Mouse (Mus musculus) kidney, adult 2 months (tissue): ENCODE data around the gene Pcsk1n. TPM values are rescaled to one million over a fixed set of nuclear protein-coding genes. Genes with fewer than 3 reads are reported as not detected.

Experiments
- DNase-seq: peaks from one replicate; pipeline ENCODE4 v3.0.0; 2021
- H3K27ac ChIP-seq: fragments of 200-500 bp; 2 replicates; pipeline ENCODE4 v1.5.1; 2012; ENCODE audit warnings: low read depth, low read length, control low read depth, inconsistent platforms; ENCODE audit not compliant: insufficient read depth
- H3K27me3 ChIP-seq: fragments of 200-500 bp; replicated peaks from 2 replicates; pipeline ENCODE4 v1.6.1; 2012; ENCODE audit warnings: mild to moderate bottlenecking, moderate library complexity, low read length, inconsistent platforms; ENCODE audit not compliant: control insufficient read depth, insufficient read depth
- H3K36me3 ChIP-seq: fragments of 200-500 bp; 2 replicates; pipeline ENCODE4 v1.6.1; 2012; ENCODE audit warnings: mild to moderate bottlenecking, moderate library complexity, low read length, inconsistent platforms; ENCODE audit not compliant: control insufficient read depth, insufficient read depth
- H3K4me1 ChIP-seq: fragments of 200-500 bp; 2 replicates; pipeline ENCODE4 v1.6.1; 2011; ENCODE audit warnings: low read length; ENCODE audit not compliant: control insufficient read depth, insufficient read depth
- H3K4me3 ChIP-seq: fragments of 200-500 bp; 2 replicates; pipeline ENCODE4 v1.5.1; 2011; ENCODE audit warnings: mild to moderate bottlenecking, low read depth, low read length, control low read depth; ENCODE audit not compliant: insufficient read depth
- CTCF ChIP-seq: fragments of 200-500 bp; conservative IDR thresholded peaks from 2 replicates; pipeline ENCODE4 v1.5.1; 2011; ENCODE audit warnings: low read depth, mild to moderate bottlenecking, control low read depth, low read length, moderate library complexity, mixed read lengths; ENCODE audit not compliant: insufficient read depth, insufficient read length
- POLR2A ChIP-seq: fragments of 200-500 bp; IDR thresholded peaks from one replicate; pipeline ENCODE4 v1.6.1; 2011; ENCODE audit warnings: low read depth, low read length, control low read depth
- WGBS: fragments of 180-500 bp; shearing (Covaris S2); methylation state at CpG from one replicate; pipeline ENCODE4 v1.1.7; 2018; 5-methylcytosine and 5-hydroxymethylcytosine counted together
- polyA plus RNA-seq: library from polyadenylated mRNA; depleted of rRNA; stranded (reverse); fragments of >200 nt; gene quantifications from 2 replicates; pipeline ENCODE4 v1.2.3, GENCODE M21; 2012; rRNA removed

Pcsk1n gene
- 0.62 and 0.91 TPM in 2 replicates for polyA plus RNA-seq

DNA sequence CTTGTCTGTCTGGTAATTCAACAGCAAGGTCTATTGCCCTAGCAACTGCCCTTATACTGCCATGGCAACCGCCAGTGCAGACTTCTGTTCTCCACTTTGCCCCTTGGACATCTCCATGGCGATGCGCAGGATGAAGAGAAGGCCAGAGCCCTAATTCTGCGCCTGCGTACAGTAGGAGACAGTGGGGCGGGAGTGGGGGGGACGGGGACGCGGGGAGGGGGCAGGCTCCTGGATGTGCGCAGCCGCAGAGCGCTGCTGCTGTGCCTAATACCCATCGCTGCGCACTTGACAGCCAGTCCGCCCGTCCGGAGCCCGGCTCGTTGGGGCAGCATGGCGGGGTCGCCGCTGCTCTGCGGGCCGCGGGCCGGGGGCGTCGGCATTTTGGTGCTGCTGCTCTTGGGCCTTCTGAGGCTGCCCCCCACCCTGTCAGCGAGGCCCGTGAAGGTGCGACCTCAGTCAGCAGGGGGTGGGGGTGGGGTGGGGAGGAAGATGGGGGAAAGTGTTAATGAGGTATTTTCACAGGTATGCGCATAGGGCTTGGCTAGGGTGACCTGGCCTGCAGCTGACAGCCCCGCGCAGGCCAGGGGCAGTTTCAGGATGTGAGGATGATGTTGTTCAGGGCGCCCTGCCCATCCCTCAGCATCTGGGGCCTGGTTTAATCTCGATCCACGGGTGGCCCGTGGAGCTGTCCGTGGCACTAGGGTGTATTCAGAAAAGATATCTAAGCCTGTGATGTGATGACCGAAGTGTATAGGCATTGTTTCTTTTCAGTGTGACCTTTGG is at the start of gene Pcsk1n:
Gene Pcsk1n, plus strand, starts transcription at position 222 of the 783 bp plus-strand sequence.
- no peak within 1 kb of the TSS for H3K27ac ChIP-seq
- no peaks in the 10 kb centered on the region for H3K36me3 ChIP-seq
- no peak for DNase-seq
- H3K4me3 ChIP-seq, result no peak within 1 kb of the TSS
- H3K4me1 ChIP-seq, result no peaks in the 10 kb centered on the region
- WGBS, result 19% methylated on average over 21 of the region's 40 CpGs
- no peaks in the 10 kb centered on the region; the same call in 1 of the 2 replicates for H3K27me3 ChIP-seq
- TF ChIP-seq CTCF, result no peak
- no peak for TF ChIP-seq POLR2A

GRCm38 (mm10) chrX:7869826-7870225 is 49.8 kb upstream of the Pcsk1n start:
- 56% methylated on average over 3 of the region's 3 CpGs for WGBS
- H3K36me3 ChIP-seq, result no peaks in the 10 kb centered on the region; the same call in 1 of the 2 replicates
- no peak overlapping the region for H3K27ac ChIP-seq
- H3K27me3 ChIP-seq, result no peaks in the 10 kb centered on the region
- no peak overlapping the region for H3K4me3 ChIP-seq
- no peak for DNase-seq
- no peaks in the 10 kb centered on the region for H3K4me1 ChIP-seq
- TF ChIP-seq CTCF (no peak), POLR2A (no peak)

- Histone ChIP-seq H3K36me3 (no peaks in the 10 kb centered on the region), H3K4me3 (peak within 1 kb of the TSS; percentile 73), H3K4me1 (no peaks in the 10 kb centered on the region), H3K27ac (peak within 1 kb of the TSS; percentile 16; the same call in 1 of the 2 replicates), H3K27me3 (no peaks in the 10 kb centered on the region)
- no peak for TF ChIP-seq CTCF
- no peak for TF ChIP-seq POLR2A
- 4% methylated on average over 28 of the region's 38 CpGs for WGBS
- peak; percentile 93 for DNase-seq
These were observed 41.6 kb upstream of the Pcsk1n start, which contains the start of gene Pim2 for GRCm38 (mm10) chrX:7878007-7878419. Pim2 (plus strand) TSS chrX:7878262.

- Histone ChIP-seq H3K27me3 (no peaks in the 10 kb centered on the region), H3K36me3 (no peaks in the 10 kb centered on the region), H3K4me1 (no peaks in the 10 kb centered on the region), H3K27ac (no peak overlapping the region), H3K4me3 (peak overlapping the region; percentile 73)
- WGBS, result under 1% methylated on average over 21 of the region's 21 CpGs
- DNase-seq, result no peak
- no peak for TF ChIP-seq CTCF
- TF ChIP-seq POLR2A, result no peak
These were observed 41.1 kb upstream of the Pcsk1n start for GRCm38 (mm10) chrX:7878495-7878894.

DNA sequence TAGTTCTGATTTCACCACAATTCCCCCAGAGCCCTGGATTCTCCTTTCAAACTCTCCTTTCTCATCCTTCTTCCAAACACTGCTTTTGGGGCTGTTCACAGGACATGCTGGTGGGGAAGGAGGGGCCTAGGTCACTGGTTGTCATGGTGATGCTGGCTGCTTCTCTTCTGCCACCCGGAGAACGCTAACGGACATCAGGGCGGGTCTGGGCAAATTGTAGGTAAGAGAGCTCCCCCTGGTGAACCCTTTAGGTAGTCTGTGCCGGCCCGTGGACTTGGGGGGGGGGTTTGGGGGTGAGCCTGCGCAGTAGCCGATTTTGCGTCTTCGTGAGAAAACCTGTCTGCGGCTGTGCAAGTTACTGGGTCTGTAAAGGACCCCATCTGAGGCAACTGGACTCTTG is 39.8 kb upstream of the Pcsk1n start:
- Histone ChIP-seq H3K27ac (no peak overlapping the region), H3K36me3 (no peaks in the 10 kb centered on the region), H3K27me3 (no peaks in the 10 kb centered on the region), H3K4me3 (no peak overlapping the region), H3K4me1 (no peaks in the 10 kb centered on the region)
- WGBS, result 3% methylated on average over 11 of the region's 11 CpGs
- DNase-seq, result peak; percentile 77
- TF ChIP-seq POLR2A (no peak), CTCF (peak; percentile 51)

GRCm38 (mm10) chrX:7883841-7884567 is 35.6 kb upstream of the Pcsk1n start, which contains the start of gene Slc35a2:
Slc35a2 (plus strand) TSS chrX:7884028.
- TF ChIP-seq POLR2A (peak; percentile 36), CTCF (0 out of 2 replicates have a peak, but pooled peaks have one; percentile 7)
- under 1% methylated on average over 49 of the region's 49 CpGs for WGBS
- H3K4me3 ChIP-seq, result peak within 1 kb of the TSS; percentile 100

More at GRCm38 (mm10) chrX:7883841-7884567, 35.6 kb upstream of the Pcsk1n start, which contains the start of gene Slc35a2:
- Histone ChIP-seq H3K27ac (peak within 1 kb of the TSS; percentile 93), H3K36me3 (no peaks in the 10 kb centered on the region), H3K27me3 (no peaks in the 10 kb centered on the region), H3K4me1 (no peaks in the 10 kb centered on the region)
- DNase-seq, result peak; percentile 96
